Mouse (Mus musculus): ENCODE data around the gene Cdc42ep3. TPM values are rescaled to one million over a fixed set of nuclear protein-coding genes. Genes with fewer than 3 reads are reported as not detected.

The Cdc42ep3 gene
- polyA plus RNA-seq (2012; rRNA removed) (26.6 and 35.1 TPM in 2 replicates), polyA plus RNA-seq (2014; fragmentation: Nextera tagmentation; extraction: Ambion mirVana) (69.4 and 72.5 TPM in 2 replicates)

DNA sequence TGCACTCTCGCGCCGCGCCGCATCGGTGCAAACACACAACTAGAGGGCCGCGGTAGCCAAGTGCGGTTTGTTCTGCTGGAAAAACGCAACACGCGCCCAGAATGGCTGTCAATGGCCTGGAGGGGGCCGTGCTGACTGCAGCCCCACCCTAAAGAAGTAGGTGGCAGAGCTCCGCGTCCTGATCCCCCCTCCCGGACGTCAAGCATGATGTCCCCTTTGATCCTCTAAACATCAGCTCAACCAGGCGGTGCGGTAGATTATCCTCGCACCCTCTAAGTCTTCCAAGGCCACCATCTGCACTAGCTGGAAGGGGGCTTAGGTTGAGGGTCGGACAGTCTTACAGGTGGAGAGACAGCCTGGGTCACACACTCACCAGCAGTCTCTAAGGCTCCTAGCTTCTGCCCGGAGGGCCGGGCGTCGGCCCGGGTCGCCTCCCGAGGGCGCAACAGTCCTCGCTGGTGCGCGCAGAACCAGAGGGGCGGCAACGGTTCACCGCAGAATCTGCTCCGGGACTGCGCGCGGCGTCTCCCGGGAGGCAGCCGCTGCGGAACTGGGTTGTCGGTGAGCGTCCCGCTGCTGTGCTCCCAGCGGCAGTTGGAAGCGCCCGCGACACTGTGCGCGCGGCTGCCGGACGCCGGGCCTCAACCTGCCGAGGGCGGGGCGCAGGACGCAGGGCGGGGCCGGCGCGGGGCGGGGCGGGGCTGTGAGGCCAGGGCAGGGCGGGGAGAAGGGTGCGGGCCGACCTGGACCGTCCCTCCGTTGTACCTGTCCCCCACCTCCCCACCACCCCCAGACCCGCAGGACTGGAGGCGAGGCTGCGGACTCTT is at the start of gene Cdc42ep3:
TSS of gene Cdc42ep3 (minus strand) at position 648 of the 827 bp plus-strand sequence.
- H3K9ac ChIP-seq (ENCODE audit: low read depth, low read length, severe bottlenecking), result peak within 1 kb of the TSS; percentile 72
- peaks cover 34% of the 10 kb centered on the region for H3K4me1 ChIP-seq (ENCODE audit: control insufficient read depth, insufficient read depth, low read length)
- peak within 1 kb of the TSS; percentile 55 for H3K27ac ChIP-seq (replicated peaks; ENCODE audit: low read depth, low read length)
- no peak for TF ChIP-seq POLR2A (IDR thresholded peaks at IDR 0.05; ENCODE audit: borderline replicate concordance, extremely low read depth, insufficient read depth, insufficient read length)
- ATAC-seq (ENCODE audit: low FRiP score, low read depth), result peak; percentile 74
- H3K4me3 ChIP-seq (replicated peaks; ENCODE audit: low read length), result peak within 1 kb of the TSS; percentile 75
- peak within 1 kb of the TSS; percentile 100 for H3K4me2 ChIP-seq (replicated peaks; ENCODE audit: low read depth, low read length, severe bottlenecking)
- DNase-seq (ENCODE audit: low spot score), result peak; percentile 62
- no peaks in the 10 kb centered on the region for H3K36me3 ChIP-seq (ENCODE audit: control insufficient read depth, insufficient read depth, low read length)
- WGBS, result 2% methylated on average over 51 of the region's 74 CpGs
- peaks cover 4% of the 10 kb centered on the region; the same call in 1 of the 2 replicates for H3K27me3 ChIP-seq (ENCODE audit: control insufficient read depth, insufficient read depth, low read length)
- no peaks in the 10 kb centered on the region for H3K9me3 ChIP-seq (ENCODE audit: control insufficient read depth, low read length)

DNA sequence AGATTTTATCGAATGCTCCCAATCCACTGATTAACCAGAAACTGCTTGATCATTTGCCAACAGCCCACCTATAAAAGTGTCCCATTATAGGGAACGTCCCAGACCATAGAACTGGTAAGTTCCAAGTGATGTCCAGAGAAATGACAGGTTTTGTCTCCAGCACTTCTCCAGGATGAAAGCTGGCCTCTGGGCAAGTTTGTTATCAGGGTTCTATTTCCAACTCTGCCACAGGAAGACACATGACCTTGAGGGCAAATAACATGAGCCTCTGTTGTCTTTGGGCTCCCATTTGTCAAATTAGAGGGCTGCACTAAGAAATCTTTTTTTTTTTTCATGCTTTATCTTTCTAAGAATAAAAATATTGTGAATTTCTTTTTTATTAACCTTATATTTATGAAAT is 45.5 kb upstream of the Cdc42ep3 start:
- H3K4me2 ChIP-seq (replicated peaks; ENCODE audit: low read depth, low read length, severe bottlenecking), result no peak overlapping the region
- H3K9me3 ChIP-seq (ENCODE audit: control insufficient read depth, low read length), result no peaks in the 10 kb centered on the region
- no peak overlapping the region for H3K4me3 ChIP-seq (replicated peaks; ENCODE audit: low read length)
- WGBS, result 52% methylated on average over 2 of the region's 2 CpGs
- ATAC-seq (ENCODE audit: low FRiP score, low read depth), result no peak
- TF ChIP-seq POLR2A (IDR thresholded peaks at IDR 0.05; ENCODE audit: borderline replicate concordance, extremely low read depth, insufficient read depth, insufficient read length), result no peak
- no peak overlapping the region for H3K27ac ChIP-seq (replicated peaks; ENCODE audit: low read depth, low read length)
- H3K27me3 ChIP-seq (ENCODE audit: control insufficient read depth, insufficient read depth, low read length), result no peaks in the 10 kb centered on the region
- H3K4me1 ChIP-seq (ENCODE audit: control insufficient read depth, insufficient read depth, low read length), result no peaks in the 10 kb centered on the region
- no peak for DNase-seq (ENCODE audit: low spot score)
- H3K36me3 ChIP-seq (ENCODE audit: control insufficient read depth, insufficient read depth, low read length), result no peaks in the 10 kb centered on the region
- no peak overlapping the region for H3K9ac ChIP-seq (ENCODE audit: low read depth, low read length, severe bottlenecking)

- no peaks in the 10 kb centered on the region for H3K27me3 ChIP-seq (ENCODE audit: control insufficient read depth, insufficient read depth, low read length)
- no peaks in the 10 kb centered on the region for H3K9me3 ChIP-seq (ENCODE audit: control insufficient read depth, low read length)
- no peak overlapping the region for H3K4me3 ChIP-seq (replicated peaks; ENCODE audit: low read length)
- no peak for TF ChIP-seq POLR2A (IDR thresholded peaks at IDR 0.05; ENCODE audit: borderline replicate concordance, extremely low read depth, insufficient read depth, insufficient read length)
- H3K36me3 ChIP-seq (ENCODE audit: control insufficient read depth, insufficient read depth, low read length), result no peaks in the 10 kb centered on the region
- peaks cover 3% of the 10 kb centered on the region; the same call in 1 of the 2 replicates for H3K4me1 ChIP-seq (ENCODE audit: control insufficient read depth, insufficient read depth, low read length)
- H3K9ac ChIP-seq (ENCODE audit: low read depth, low read length, severe bottlenecking), result no peak overlapping the region
- no peak for DNase-seq (ENCODE audit: low spot score)
- H3K27ac ChIP-seq (replicated peaks; ENCODE audit: low read depth, low read length), result no peak overlapping the region
- ATAC-seq (ENCODE audit: low FRiP score, low read depth), result no peak
- 79% methylated on average over 3 of the region's 3 CpGs for WGBS
- H3K4me2 ChIP-seq (replicated peaks; ENCODE audit: low read depth, low read length, severe bottlenecking), result no peak overlapping the region
Measured at GRCm38 (mm10) chr17:79398416-79398815, 43.5 kb upstream of the Cdc42ep3 start.

DNA sequence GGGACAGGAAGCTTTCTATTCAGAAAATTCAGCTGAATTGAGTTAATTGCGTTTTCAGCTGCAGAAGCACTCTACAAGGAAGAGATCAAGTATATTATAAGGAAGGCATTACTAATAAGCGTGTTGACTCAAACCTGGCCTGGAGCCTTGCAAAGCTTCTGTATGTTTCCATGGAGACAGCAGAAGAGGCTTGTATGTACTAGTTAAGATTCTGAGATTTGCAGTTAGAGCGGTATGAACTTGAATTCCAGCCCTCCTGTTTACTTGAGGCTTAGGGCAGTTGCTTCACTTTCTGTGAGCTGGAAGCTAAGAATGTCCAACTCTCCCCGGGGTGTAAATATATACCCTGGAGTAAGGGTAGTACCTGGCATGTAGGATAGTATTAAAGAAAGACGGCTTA is 39.9 kb upstream of the Cdc42ep3 start:
- H3K27me3 ChIP-seq (ENCODE audit: control insufficient read depth, insufficient read depth, low read length), result no peaks in the 10 kb centered on the region
- no peak overlapping the region for H3K4me2 ChIP-seq (replicated peaks; ENCODE audit: low read depth, low read length, severe bottlenecking)
- H3K36me3 ChIP-seq (ENCODE audit: control insufficient read depth, insufficient read depth, low read length), result no peaks in the 10 kb centered on the region
- TF ChIP-seq POLR2A (IDR thresholded peaks at IDR 0.05; ENCODE audit: borderline replicate concordance, extremely low read depth, insufficient read depth, insufficient read length), result no peak
- H3K27ac ChIP-seq (replicated peaks; ENCODE audit: low read depth, low read length), result no peak overlapping the region
- H3K9me3 ChIP-seq (ENCODE audit: control insufficient read depth, low read length), result no peaks in the 10 kb centered on the region
- H3K9ac ChIP-seq (ENCODE audit: low read depth, low read length, severe bottlenecking), result no peak overlapping the region
- 64% methylated on average over 5 of the region's 5 CpGs for WGBS
- H3K4me1 ChIP-seq (ENCODE audit: control insufficient read depth, insufficient read depth, low read length), result peaks cover 3% of the 10 kb centered on the region; the same call in 1 of the 2 replicates
- H3K4me3 ChIP-seq (replicated peaks; ENCODE audit: low read length), result no peak overlapping the region
- ATAC-seq (ENCODE audit: low FRiP score, low read depth) (no peak), DNase-seq (ENCODE audit: low spot score) (no peak)

DNA sequence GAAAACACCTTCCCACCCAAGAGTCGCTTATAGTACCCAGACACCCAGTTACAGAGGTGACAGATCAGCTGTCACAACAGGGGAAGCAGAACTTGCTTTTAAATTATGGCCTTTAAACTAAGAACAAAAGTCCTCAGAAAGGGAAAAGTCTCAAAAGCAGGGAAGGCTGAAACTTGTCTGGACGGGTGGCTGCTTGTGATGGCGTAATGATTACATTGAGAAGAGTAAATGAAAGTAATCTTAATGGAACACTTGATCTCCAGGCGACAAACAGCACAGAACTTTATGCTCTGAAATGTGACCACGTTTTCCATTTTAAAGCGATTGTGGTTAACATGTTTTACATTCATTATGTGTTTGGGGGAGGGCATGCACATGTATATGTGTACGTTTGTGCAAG is 39.0 kb upstream of the Cdc42ep3 start:
- no peak for DNase-seq (ENCODE audit: low spot score)
- H3K4me2 ChIP-seq (replicated peaks; ENCODE audit: low read depth, low read length, severe bottlenecking), result no peak overlapping the region
- no peak overlapping the region for H3K27ac ChIP-seq (replicated peaks; ENCODE audit: low read depth, low read length)
- no peak overlapping the region for H3K4me3 ChIP-seq (replicated peaks; ENCODE audit: low read length)
- H3K9ac ChIP-seq (ENCODE audit: low read depth, low read length, severe bottlenecking), result no peak overlapping the region
- H3K27me3 ChIP-seq (ENCODE audit: control insufficient read depth, insufficient read depth, low read length), result no peaks in the 10 kb centered on the region
- H3K4me1 ChIP-seq (ENCODE audit: control insufficient read depth, insufficient read depth, low read length), result peaks cover 3% of the 10 kb centered on the region; the same call in 1 of the 2 replicates
- 62% methylated on average over 7 of the region's 7 CpGs for WGBS
- no peaks in the 10 kb centered on the region for H3K9me3 ChIP-seq (ENCODE audit: control insufficient read depth, low read length)
- H3K36me3 ChIP-seq (ENCODE audit: control insufficient read depth, insufficient read depth, low read length), result no peaks in the 10 kb centered on the region
- no peak for ATAC-seq (ENCODE audit: low FRiP score, low read depth)
- no peak for TF ChIP-seq POLR2A (IDR thresholded peaks at IDR 0.05; ENCODE audit: borderline replicate concordance, extremely low read depth, insufficient read depth, insufficient read length)

Measured in limb, embryonic 14.5 days (tissue).